In the genomic region with DNA sequence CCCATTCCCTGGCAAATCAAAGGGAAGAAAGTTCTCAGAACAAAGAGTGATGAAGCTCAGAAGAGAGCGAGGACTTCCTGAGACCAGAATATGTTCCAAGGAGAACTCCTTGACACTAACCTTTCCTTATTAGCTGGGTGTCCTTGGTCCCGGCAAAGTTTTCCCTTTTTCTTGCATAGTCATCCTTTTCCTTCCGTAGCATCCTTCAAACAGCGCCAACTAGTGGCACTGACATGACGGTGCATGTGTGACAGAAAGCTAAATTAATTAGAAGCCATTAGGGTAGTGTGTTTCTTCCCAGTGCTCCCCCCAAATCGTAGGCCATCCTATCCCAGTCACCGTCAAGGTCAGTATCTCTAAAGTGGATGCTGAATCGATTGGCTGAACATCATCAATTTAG, we compare ENCODE assay signal across 16 mouse cellular contexts.
DNase-seq lines count a peak whose midpoint lies in the region; ATAC-seq and TF ChIP-seq lines count a peak whose summit lies in the region.
"Had no signal": no experiment of that assay in that cellular context is flagged by ENCODE, and none has a peak within 500 bp of the region (broad histone marks: within the 10 kb centered on the region; RNA-seq: fewer than 3 reads in every experiment).

No protein-coding gene starts in this region.

- H3K4me3 ChIP-seq in kidney, adult 2 months (ENCODE audit: insufficient read depth, low read depth, low read length) = no peak overlapping the region
- no peak overlapping the region for H3K4me3 ChIP-seq in midbrain, embryonic 11.5 days (ENCODE audit: low read depth, low read length)
- H3K4me3 ChIP-seq in midbrain, embryonic 16.5 days (ENCODE audit: low read depth, low read length) = no peak overlapping the region
- no peak overlapping the region for H3K4me3 ChIP-seq in MEL (ENCODE audit: control insufficient read depth in 1 of 2, insufficient read depth in 1 of 2, low read depth in 2 of 2, low read length in 2 of 2)
- H3K4me3 ChIP-seq: heart, embryonic 12.5 days; kidney, embryonic 15.5 days had no signal

- no peaks in the 10 kb centered on the region for H3K79me2 ChIP-seq in MEL (ENCODE audit: control insufficient read depth, insufficient read depth, low read length, poor library complexity)

- H3K36me3 ChIP-seq in kidney, adult 2 months (ENCODE audit: control insufficient read depth, insufficient read depth, low read length) = no peaks in the 10 kb centered on the region
- no peaks in the 10 kb centered on the region for H3K36me3 ChIP-seq in midbrain, embryonic 11.5 days (ENCODE audit: control insufficient read depth, insufficient read depth, low read length)
- no peaks in the 10 kb centered on the region for H3K36me3 ChIP-seq in midbrain, embryonic 16.5 days (ENCODE audit: control insufficient read depth, insufficient read depth, low read length)
- H3K36me3 ChIP-seq in MEL (ENCODE audit: control insufficient read depth in 1 of 2, insufficient read depth in 2 of 2, low read length in 2 of 2) = no peaks in the 10 kb centered on the region
- H3K36me3 ChIP-seq: heart, embryonic 12.5 days; kidney, embryonic 15.5 days had no signal

- TF ChIP-seq CTCF in kidney, adult 2 months (conservative IDR thresholded peaks at IDR 0.05; ENCODE audit: insufficient read depth, insufficient read length, low read depth, low read length) = peak; percentile 23; the same call in 1 of the 2 replicates
- peak; percentile 34 to 71 (median 46) for TF ChIP-seq CTCF in MEL (IDR thresholded peaks at IDR 0.05 in 2 of 3, conservative IDR thresholded peaks at IDR 0.05 in 1 of 3; ENCODE audit: control insufficient read depth in 1 of 3, insufficient read depth in 1 of 3, low read depth in 2 of 3, low read length in 3 of 3, poor library complexity in 1 of 3, severe bottlenecking in 1 of 3)

- no peak for TF ChIP-seq RAD21 in MEL (IDR thresholded peaks at IDR 0.05; ENCODE audit: low read depth, low read length)

- TF ChIP-seq EP300 in MEL (IDR thresholded peaks at IDR 0.05; ENCODE audit: low read depth in 1 of 2, low read length in 2 of 2) = no peak

- no peaks in the 10 kb centered on the region for H3K4me1 ChIP-seq in kidney, adult 2 months (ENCODE audit: control insufficient read depth, insufficient read depth, low read length)
- no peaks in the 10 kb centered on the region for H3K4me1 ChIP-seq in midbrain, embryonic 11.5 days (ENCODE audit: control insufficient read depth, insufficient read depth, low read length)
- no peaks in the 10 kb centered on the region for H3K4me1 ChIP-seq in midbrain, embryonic 16.5 days (ENCODE audit: control insufficient read depth, insufficient read depth, low read length)
- no peaks in the 10 kb centered on the region for H3K4me1 ChIP-seq in MEL (ENCODE audit: control insufficient read depth in 1 of 2, insufficient read depth in 2 of 2, low read length in 2 of 2)
- H3K4me1 ChIP-seq: heart, embryonic 12.5 days; kidney, embryonic 15.5 days had no signal

- no peak for DNase-seq in kidney, adult 2 months
- no peak for DNase-seq in kidney, postnatal 4 days
- peak; percentile 59 for DNase-seq in midbrain, embryonic 11.5 days (ENCODE audit: low spot score, missing footprints)
- peak; percentile 6 for DNase-seq in MEL (ENCODE audit: low read depth, low spot score)
- DNase-seq in retina, embryonic 14.5 days (ENCODE audit: low spot score) = peak; percentile 5
- DNase-seq in embryo, embryonic 10.5 days (ENCODE audit: low spot score) = no peak
- no peak for DNase-seq in lung, postnatal 14 days
- DNase-seq: cerebellum, adult 18-20 months; embryo, embryonic 11 days; gastrocnemius, postnatal 36 days; layer of hippocampus, adult 9-11 months had no signal

- no peaks in the 10 kb centered on the region for H3K9me3 ChIP-seq in midbrain, embryonic 11.5 days (ENCODE audit: control insufficient read depth, low read length)
- 0 out of 2 replicates have a peak, but pooled peaks cover 1% of the 10 kb centered on the region for H3K9me3 ChIP-seq in midbrain, embryonic 16.5 days (replicated peaks; ENCODE audit: control insufficient read depth, low read length, poor library complexity, severe bottlenecking)
- H3K9me3 ChIP-seq in MEL (replicated peaks; ENCODE audit: insufficient read depth, low read length) = no peaks in the 10 kb centered on the region
- H3K9me3 ChIP-seq: kidney, embryonic 15.5 days had no signal

- H3K27ac ChIP-seq in kidney, adult 2 months (ENCODE audit: insufficient read depth, low read depth, low read length) = no peak overlapping the region
- no peak overlapping the region for H3K27ac ChIP-seq in midbrain, embryonic 11.5 days (ENCODE audit: low read depth, low read length)
- no peak overlapping the region for H3K27ac ChIP-seq in midbrain, embryonic 16.5 days (ENCODE audit: low read length)
- no peak overlapping the region for H3K27ac ChIP-seq in MEL (ENCODE audit: control insufficient read depth, low read depth, low read length)
- H3K27ac ChIP-seq: hindbrain, embryonic 14.5 days; kidney, embryonic 15.5 days had no signal

- no peak for TF ChIP-seq POLR2A in kidney, adult 2 months (IDR thresholded peaks at IDR 0.05; ENCODE audit: low read depth, low read length)
- TF ChIP-seq POLR2A in MEL (IDR thresholded peaks at IDR 0.05; ENCODE audit: control insufficient read depth in 1 of 2, insufficient read depth in 1 of 2, low read depth in 1 of 2, low read length in 2 of 2, poor library complexity in 1 of 2) = no peak

- H3K27me3 ChIP-seq in kidney, adult 2 months (replicated peaks; ENCODE audit: control insufficient read depth, insufficient read depth, low read length) = no peaks in the 10 kb centered on the region
- H3K27me3 ChIP-seq in midbrain, embryonic 11.5 days (ENCODE audit: control insufficient read depth, insufficient read depth, low read length) = no peaks in the 10 kb centered on the region
- no peaks in the 10 kb centered on the region for H3K27me3 ChIP-seq in midbrain, embryonic 16.5 days (ENCODE audit: control insufficient read depth, insufficient read depth, low read depth, low read length)
- H3K27me3 ChIP-seq in MEL (ENCODE audit: control insufficient read depth in 1 of 2, insufficient read depth in 2 of 2, low read length in 2 of 2) = no peaks in the 10 kb centered on the region
- H3K27me3 ChIP-seq: heart, embryonic 12.5 days; kidney, embryonic 15.5 days had no signal

- no peak overlapping the region for H3K4me2 ChIP-seq in midbrain, embryonic 11.5 days
- no peak overlapping the region for H3K4me2 ChIP-seq in midbrain, embryonic 16.5 days (ENCODE audit: low read length)
- H3K4me2 ChIP-seq: heart, embryonic 12.5 days; hindbrain, embryonic 14.5 days; kidney, embryonic 15.5 days had no signal

- ATAC-seq in midbrain, embryonic 11.5 days (ENCODE audit: low FRiP score) = no peak
- no peak for ATAC-seq in midbrain, embryonic 16.5 days
- ATAC-seq: forebrain, embryonic 14.5 days had no signal

- WGBS in kidney, adult 2 months = 69% methylated on average over 8 of the region's 8 CpGs
- WGBS in midbrain, embryonic 11.5 days = 71% methylated on average over 8 of the region's 8 CpGs
- 68% methylated on average over 8 of the region's 8 CpGs for whole genome bisulfite sequencing in midbrain, embryonic 16.5 days

- H3K9ac ChIP-seq in midbrain, embryonic 11.5 days (ENCODE audit: low read length) = no peak overlapping the region
- H3K9ac ChIP-seq in midbrain, embryonic 16.5 days (ENCODE audit: low read depth, low read length) = no peak overlapping the region
- H3K9ac ChIP-seq in MEL (ENCODE audit: control insufficient read depth, low read depth, low read length, poor library complexity, severe bottlenecking) = no peak overlapping the region
- H3K9ac ChIP-seq: heart, embryonic 12.5 days; hindbrain, embryonic 14.5 days; kidney, embryonic 15.5 days had no signal

TF ChIP-seq in MEL, 35 proteins besides CTCF, POLR2A, EP300 and RAD21:
- no peak for TF ChIP-seq SMC3 (IDR thresholded peaks at IDR 0.05; ENCODE audit: low read depth, low read length)
- TF ChIP-seq ETS1 (IDR thresholded peaks at IDR 0.05; ENCODE audit: low read depth, low read length) = no peak
- no peak for TF ChIP-seq HCFC1 (IDR thresholded peaks at IDR 0.05; ENCODE audit: low read depth, low read length)
- TF ChIP-seq GATA1 (IDR thresholded peaks at IDR 0.05; ENCODE audit: low read depth, low read length) = no peak
- TF ChIP-seq NRF1 (IDR thresholded peaks at IDR 0.05; ENCODE audit: insufficient read depth, low read depth, low read length, poor library complexity, severe bottlenecking) = no peak
- TF ChIP-seq CHD2 (IDR thresholded peaks at IDR 0.05; ENCODE audit: low read length) = no peak
- no peak for TF ChIP-seq MAX (IDR thresholded peaks at IDR 0.05; ENCODE audit: low read length)
- TF ChIP-seq MYB (IDR thresholded peaks at IDR 0.05; ENCODE audit: low read depth, low read length) = no peak
- no peak for TF ChIP-seq JUND (IDR thresholded peaks at IDR 0.05; ENCODE audit: low read depth, low read length)
- TF ChIP-seq USF1 (IDR thresholded peaks at IDR 0.05; ENCODE audit: low read depth, low read length) = no peak
- no peak for TF ChIP-seq MAZ (IDR thresholded peaks at IDR 0.05; ENCODE audit: low read depth, low read length)
- TF ChIP-seq E2F4 (IDR thresholded peaks at IDR 0.05; ENCODE audit: borderline replicate concordance, low read depth, low read length) = no peak
- no peak for TF ChIP-seq POLR2AphosphoS5 (IDR thresholded peaks at IDR 0.05; ENCODE audit: borderline replicate concordance, low read depth, low read length)
- no peak for TF ChIP-seq RCOR1 (IDR thresholded peaks at IDR 0.05; ENCODE audit: low read depth, low read length)
- no peak for TF ChIP-seq CHD1 (IDR thresholded peaks at IDR 0.05; ENCODE audit: low read depth, low read length)
- no peak for TF ChIP-seq MYC (IDR thresholded peaks at IDR 0.05; ENCODE audit: low read depth, low read length)
- no peak for TF ChIP-seq KAT2A (conservative IDR thresholded peaks at IDR 0.05; ENCODE audit: low read depth, low read length)
- no peak for TF ChIP-seq USF2 (IDR thresholded peaks at IDR 0.05; ENCODE audit: borderline replicate concordance in 1 of 2, insufficient read depth in 1 of 2, low read depth in 1 of 2, low read length in 2 of 2)
- TF ChIP-seq ELF1 (IDR thresholded peaks at IDR 0.05; ENCODE audit: low read depth, low read length) = no peak
- no peak for TF ChIP-seq NELFE (IDR thresholded peaks at IDR 0.05; ENCODE audit: low read depth, low read length)

Comparison
In these comparisons a context has a peak if more than half of its experiments do, and no peak if none do; other contexts are left out.
1. DNase-seq: peak in midbrain, embryonic 11.5 days (single experiment), MEL (single experiment) and retina, embryonic 14.5 days (single experiment); none in kidney, adult 2 months (single experiment), kidney, postnatal 4 days (0 of 2), embryo, embryonic 10.5 days (single experiment) and lung, postnatal 14 days (single experiment).